Mouse (Mus musculus): ENCODE measurements around the gene Fam129a. TPM values are rescaled to one million over a fixed set of nuclear protein-coding genes. Genes with fewer than 3 reads are reported as not detected.

Fam129a gene
- polyA plus RNA-seq, 1 experiment = 1.7 TPM

GRCm38 (mm10) chr1:151682896-151683295 lies 111.9 kb downstream of the Fam129a start:
- H3K27me3 ChIP-seq (ENCODE audit: control insufficient read depth, insufficient read depth, insufficient read length) = no peaks in the 10 kb centered on the region
- no peak for TF ChIP-seq CEBPB (IDR thresholded peaks at IDR 0.05; ENCODE audit: low read depth)
- TF ChIP-seq MYOD1 (IDR thresholded peaks at IDR 0.05; ENCODE audit: control insufficient read depth, insufficient read length, low read depth) = no peak
- no peak for TF ChIP-seq CTCF (IDR thresholded peaks at IDR 0.05; ENCODE audit: control insufficient read depth, insufficient read depth, insufficient read length)
- TF ChIP-seq MYOG (IDR thresholded peaks at IDR 0.05; ENCODE audit: control insufficient read depth, extremely low read depth, insufficient read length) = no peak
- TF ChIP-seq USF1 (IDR thresholded peaks at IDR 0.05; ENCODE audit: low read depth) = no peak
- no peak for TF ChIP-seq FOSL1 (IDR thresholded peaks at IDR 0.05; ENCODE audit: insufficient read depth, low read length, poor library complexity, severe bottlenecking)
- TF ChIP-seq MAX (IDR thresholded peaks at IDR 0.05) = no peak
- no peaks in the 10 kb centered on the region for H3K36me3 ChIP-seq (ENCODE audit: control insufficient read depth, insufficient read depth)
- H3K79me3 ChIP-seq (ENCODE audit: low read depth) = no peaks in the 10 kb centered on the region
- H3K79me2 ChIP-seq (ENCODE audit: control insufficient read depth, insufficient read depth) = no peaks in the 10 kb centered on the region
- no peak overlapping the region for H3K4me3 ChIP-seq (ENCODE audit: insufficient read depth, poor library complexity, severe bottlenecking)
- H3ac ChIP-seq (ENCODE audit: control insufficient read depth, insufficient read length, low read depth) = no peak overlapping the region

- no peaks in the 10 kb centered on the region for H3K36me3 ChIP-seq (ENCODE audit: control insufficient read depth, insufficient read depth)
- no peaks in the 10 kb centered on the region for H3K27me3 ChIP-seq (ENCODE audit: control insufficient read depth, insufficient read depth, insufficient read length)
- no peak overlapping the region for H3ac ChIP-seq (ENCODE audit: control insufficient read depth, insufficient read length, low read depth)
- H3K79me3 ChIP-seq (ENCODE audit: low read depth) = no peaks in the 10 kb centered on the region
- TF ChIP-seq USF1 (IDR thresholded peaks at IDR 0.05; ENCODE audit: low read depth) (peak; percentile 54), MYOD1 (IDR thresholded peaks at IDR 0.05; ENCODE audit: control insufficient read depth, insufficient read length, low read depth) (no peak)
- no peaks in the 10 kb centered on the region for H3K79me2 ChIP-seq (ENCODE audit: control insufficient read depth, insufficient read depth)
- H3K4me3 ChIP-seq (ENCODE audit: insufficient read depth, poor library complexity, severe bottlenecking) = no peak overlapping the region
These were observed 113.5 kb downstream of the Fam129a start for GRCm38 (mm10) chr1:151684451-151684892.

DNA sequence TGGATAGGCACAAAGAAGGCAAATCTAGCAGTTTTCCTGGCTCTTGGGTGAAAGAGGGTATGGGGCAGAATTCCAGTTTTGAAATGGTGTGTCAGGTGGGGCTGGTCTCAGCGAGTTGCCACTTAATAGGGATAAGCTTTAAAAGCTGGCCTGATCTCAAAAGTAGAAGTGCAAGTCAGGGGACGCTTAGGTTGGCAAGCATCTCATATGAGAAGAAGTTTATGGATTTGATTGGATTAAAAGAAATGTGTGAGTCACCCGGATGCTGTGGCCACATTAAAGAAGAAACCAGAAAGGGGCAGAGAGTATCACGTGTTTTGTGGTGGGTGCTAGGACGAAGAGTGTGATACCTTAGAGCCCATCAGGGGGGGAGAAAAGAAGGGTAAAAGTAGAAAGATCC lies 114.0 kb downstream of the Fam129a start:
- no peaks in the 10 kb centered on the region for H3K36me3 ChIP-seq (ENCODE audit: control insufficient read depth, insufficient read depth)
- no peaks in the 10 kb centered on the region for H3K79me3 ChIP-seq (ENCODE audit: low read depth)
- no peaks in the 10 kb centered on the region for H3K27me3 ChIP-seq (ENCODE audit: control insufficient read depth, insufficient read depth, insufficient read length)
- peak; percentile 57 for TF ChIP-seq USF1 (IDR thresholded peaks at IDR 0.05; ENCODE audit: low read depth)
- TF ChIP-seq CEBPB (IDR thresholded peaks at IDR 0.05; ENCODE audit: low read depth) = no peak
- no peak for TF ChIP-seq FOSL1 (IDR thresholded peaks at IDR 0.05; ENCODE audit: insufficient read depth, low read length, poor library complexity, severe bottlenecking)
- TF ChIP-seq MAX (IDR thresholded peaks at IDR 0.05) = peak; percentile 8
- no peak for TF ChIP-seq MYOD1 (IDR thresholded peaks at IDR 0.05; ENCODE audit: control insufficient read depth, insufficient read length, low read depth)
- no peak for TF ChIP-seq MYOG (IDR thresholded peaks at IDR 0.05; ENCODE audit: control insufficient read depth, extremely low read depth, insufficient read length)
- H3K4me3 ChIP-seq (ENCODE audit: insufficient read depth, poor library complexity, severe bottlenecking) = no peak overlapping the region
- H3K79me2 ChIP-seq (ENCODE audit: control insufficient read depth, insufficient read depth) = no peaks in the 10 kb centered on the region
- no peak overlapping the region for H3ac ChIP-seq (ENCODE audit: control insufficient read depth, insufficient read length, low read depth)

DNA sequence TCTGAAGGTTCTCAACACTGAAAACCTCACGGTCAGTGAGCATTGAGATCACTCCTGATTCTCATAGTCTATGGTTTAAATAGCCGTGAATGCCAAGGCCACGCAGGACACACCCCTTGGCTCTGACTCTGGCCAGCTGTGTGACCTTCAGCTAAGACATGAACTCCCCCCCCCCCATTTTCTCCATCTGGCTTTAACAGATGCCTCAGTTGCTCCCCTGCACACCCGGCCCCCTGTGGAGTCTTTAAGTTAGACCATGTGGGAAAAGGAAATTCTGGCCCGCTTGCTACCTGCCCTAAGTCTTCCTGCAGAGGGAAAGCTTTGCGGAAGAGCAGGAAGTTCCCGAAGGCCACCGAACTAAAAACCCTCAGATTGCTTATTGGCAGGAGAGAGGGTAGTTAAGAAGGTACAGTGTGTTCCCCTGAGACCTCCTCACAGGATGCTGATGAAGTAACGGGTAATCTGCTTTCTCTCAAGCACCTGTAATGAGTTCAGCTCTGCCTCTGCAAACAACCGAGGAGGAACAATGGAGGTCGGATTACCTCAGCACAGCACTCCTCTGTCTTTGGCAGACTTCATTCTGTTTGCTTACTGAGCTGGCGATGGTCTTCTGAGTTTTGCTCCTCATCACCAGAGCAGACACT lies 114.8 kb downstream of the Fam129a start:
- TF ChIP-seq MYOD1 (IDR thresholded peaks at IDR 0.05; ENCODE audit: control insufficient read depth, insufficient read length, low read depth) (no peak), CEBPB (IDR thresholded peaks at IDR 0.05; ENCODE audit: low read depth) (no peak), FOSL1 (IDR thresholded peaks at IDR 0.05; ENCODE audit: insufficient read depth, low read length, poor library complexity, severe bottlenecking) (no peak), CTCF (IDR thresholded peaks at IDR 0.05; ENCODE audit: control insufficient read depth, insufficient read depth, insufficient read length) (no peak), MAX (IDR thresholded peaks at IDR 0.05) (no peak), MYOG (IDR thresholded peaks at IDR 0.05; ENCODE audit: control insufficient read depth, extremely low read depth, insufficient read length) (no peak), USF1 (IDR thresholded peaks at IDR 0.05; ENCODE audit: low read depth) (no peak)
- no peaks in the 10 kb centered on the region for H3K36me3 ChIP-seq (ENCODE audit: control insufficient read depth, insufficient read depth)
- no peaks in the 10 kb centered on the region for H3K79me2 ChIP-seq (ENCODE audit: control insufficient read depth, insufficient read depth)
- H3K79me3 ChIP-seq (ENCODE audit: low read depth) = no peaks in the 10 kb centered on the region
- H3K4me3 ChIP-seq (ENCODE audit: insufficient read depth, poor library complexity, severe bottlenecking) = no peak overlapping the region
- no peak overlapping the region for H3ac ChIP-seq (ENCODE audit: control insufficient read depth, insufficient read length, low read depth)
- no peaks in the 10 kb centered on the region for H3K27me3 ChIP-seq (ENCODE audit: control insufficient read depth, insufficient read depth, insufficient read length)

DNA sequence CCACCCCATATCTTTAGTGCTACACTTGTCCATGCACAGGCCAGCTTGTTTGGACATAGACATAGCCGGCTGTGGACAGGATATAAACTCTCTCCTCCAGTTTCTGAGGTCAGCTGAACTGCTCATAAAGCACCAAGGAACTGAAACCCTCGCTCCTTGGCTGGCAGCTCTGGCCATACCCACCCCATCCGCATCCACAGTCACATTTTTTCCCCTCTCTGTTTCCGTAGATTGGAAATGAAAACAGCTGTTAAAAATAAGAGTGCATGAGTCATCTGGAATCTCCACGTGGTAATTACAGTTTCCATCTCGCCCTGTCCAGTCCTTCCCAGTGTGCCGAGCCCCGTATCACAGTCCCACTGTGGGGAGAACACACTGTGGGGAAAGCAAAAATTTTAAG lies 115.7 kb downstream of the Fam129a start:
- Histone ChIP-seq H3K79me2 (ENCODE audit: control insufficient read depth, insufficient read depth) (no peaks in the 10 kb centered on the region), H3ac (ENCODE audit: control insufficient read depth, insufficient read length, low read depth) (no peak overlapping the region), H3K36me3 (ENCODE audit: control insufficient read depth, insufficient read depth) (no peaks in the 10 kb centered on the region), H3K4me3 (ENCODE audit: insufficient read depth, poor library complexity, severe bottlenecking) (no peak overlapping the region), H3K79me3 (ENCODE audit: low read depth) (no peaks in the 10 kb centered on the region), H3K27me3 (ENCODE audit: control insufficient read depth, insufficient read depth, insufficient read length) (no peaks in the 10 kb centered on the region)
- TF ChIP-seq CTCF (IDR thresholded peaks at IDR 0.05; ENCODE audit: control insufficient read depth, insufficient read depth, insufficient read length) = no peak
- TF ChIP-seq USF1 (IDR thresholded peaks at IDR 0.05; ENCODE audit: low read depth) = peak; percentile 85
- TF ChIP-seq CEBPB (IDR thresholded peaks at IDR 0.05; ENCODE audit: low read depth) = no peak
- no peak for TF ChIP-seq MYOG (IDR thresholded peaks at IDR 0.05; ENCODE audit: control insufficient read depth, extremely low read depth, insufficient read length)
- TF ChIP-seq MAX (IDR thresholded peaks at IDR 0.05) = peak; percentile 98
- TF ChIP-seq FOSL1 (IDR thresholded peaks at IDR 0.05; ENCODE audit: insufficient read depth, low read length, poor library complexity, severe bottlenecking) = peak; percentile 11
- TF ChIP-seq MYOD1 (IDR thresholded peaks at IDR 0.05; ENCODE audit: control insufficient read depth, insufficient read length, low read depth) = peak; percentile 58

DNA sequence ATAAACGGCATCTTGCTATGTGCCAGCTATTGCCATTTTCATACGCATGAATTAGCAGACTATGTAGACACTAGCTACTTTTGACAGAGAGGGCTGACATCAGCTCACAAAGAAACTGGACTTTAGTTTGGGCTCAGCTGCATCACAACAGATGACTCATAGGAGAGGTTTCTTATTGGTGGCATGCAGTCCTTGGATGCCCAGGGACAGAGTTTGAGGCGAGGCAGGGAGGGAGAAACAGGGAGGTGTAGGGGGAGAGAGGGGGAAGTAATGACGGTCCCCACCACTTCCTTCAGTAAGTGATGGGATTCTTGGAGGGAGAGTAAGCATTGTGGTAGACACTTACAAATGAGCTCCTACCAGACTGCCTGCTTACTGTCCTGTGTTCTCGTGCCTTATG lies 118.0 kb downstream of the Fam129a start:
- Histone ChIP-seq H3K36me3 (ENCODE audit: control insufficient read depth, insufficient read depth) (no peaks in the 10 kb centered on the region), H3K4me3 (ENCODE audit: insufficient read depth, poor library complexity, severe bottlenecking) (no peak overlapping the region), H3ac (ENCODE audit: control insufficient read depth, insufficient read length, low read depth) (no peak overlapping the region), H3K79me3 (ENCODE audit: low read depth) (no peaks in the 10 kb centered on the region), H3K79me2 (ENCODE audit: control insufficient read depth, insufficient read depth) (no peaks in the 10 kb centered on the region), H3K27me3 (ENCODE audit: control insufficient read depth, insufficient read depth, insufficient read length) (no peaks in the 10 kb centered on the region)
- no peak for TF ChIP-seq MYOG (IDR thresholded peaks at IDR 0.05; ENCODE audit: control insufficient read depth, extremely low read depth, insufficient read length)
- peak; percentile 18 for TF ChIP-seq FOSL1 (IDR thresholded peaks at IDR 0.05; ENCODE audit: insufficient read depth, low read length, poor library complexity, severe bottlenecking)

Data from C2C12 (cell line).